ENCODE assay signal across 8 mouse cellular contexts in the genomic region with DNA sequence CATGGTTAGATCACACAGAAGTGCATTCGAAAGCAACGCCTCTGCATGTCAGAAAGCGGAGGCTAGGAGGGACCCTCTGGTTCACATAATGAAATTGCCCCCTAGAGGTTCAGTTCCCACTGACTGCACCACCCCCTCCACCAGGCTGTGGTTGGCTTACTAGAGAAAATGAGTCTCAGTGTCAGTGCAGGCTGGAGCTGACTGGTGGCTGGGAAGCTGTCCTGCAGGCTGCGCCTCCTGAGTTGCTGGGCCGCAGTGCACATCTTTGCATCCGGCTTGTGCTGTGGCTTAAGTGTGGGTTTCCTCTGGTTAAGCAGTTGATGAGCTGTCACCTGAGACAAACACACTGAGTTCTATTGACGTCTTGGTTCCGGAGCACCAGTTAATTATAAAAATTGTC.
DNase-seq lines count a peak whose midpoint lies in the region; ATAC-seq lines count a peak whose summit lies in the region.
"Had no signal": no experiment of that assay in that cellular context is flagged by ENCODE, and none has a peak within 500 bp of the region (broad histone marks: within the 10 kb centered on the region; RNA-seq: fewer than 3 reads in every experiment).

No protein-coding gene starts in this region.

- DNase-seq in R1 (ENCODE audit: low read depth, low spot score) (peak; percentile 53), liver (peak; percentile 47)
- DNase-seq in embryo, embryonic 10 days (ENCODE audit: low spot score) = peak; percentile 55
- DNase-seq in yolk sac, embryonic 10.5 days (ENCODE audit: low spot score) = no peak
- DNase-seq in gastrocnemius, postnatal 25 days = no peak

- no peaks in the 10 kb centered on the region for H3K36me3 ChIP-seq in neural tube, embryonic 14.5 days (ENCODE audit: control insufficient read depth, insufficient read depth, low read length)

- H3K27ac ChIP-seq in neural tube, embryonic 14.5 days (ENCODE audit: low read depth, low read length) = no peak overlapping the region
- H3K27ac ChIP-seq: liver, embryonic 15.5 days had no signal

- no peaks in the 10 kb centered on the region for H3K27me3 ChIP-seq in neural tube, embryonic 14.5 days (ENCODE audit: control insufficient read depth, insufficient read depth, low read length)
- H3K27me3 ChIP-seq: liver, embryonic 15.5 days had no signal

- H3K9me3 ChIP-seq in neural tube, embryonic 14.5 days (ENCODE audit: control insufficient read depth, low read length) = no peaks in the 10 kb centered on the region
- H3K9me3 ChIP-seq: liver, embryonic 15.5 days had no signal

- H3K4me1 ChIP-seq in neural tube, embryonic 14.5 days (ENCODE audit: control insufficient read depth, insufficient read depth, low read length) = peaks cover 6% of the 10 kb centered on the region; the same call in 1 of the 2 replicates

- 0 out of 2 replicates have a peak overlapping the region, but pooled peaks have one; percentile 17 for H3K9ac ChIP-seq in neural tube, embryonic 14.5 days (replicated peaks; ENCODE audit: low read depth, low read length)
- H3K9ac ChIP-seq: liver, embryonic 15.5 days had no signal

- H3K4me3 ChIP-seq in neural tube, embryonic 14.5 days (ENCODE audit: low read depth, low read length) = no peak overlapping the region
- H3K4me3 ChIP-seq: liver, embryonic 15.5 days had no signal

- WGBS in neural tube, embryonic 14.5 days = 23% methylated on average over 8 of the region's 8 CpGs

- H3K4me2 ChIP-seq in neural tube, embryonic 14.5 days (ENCODE audit: low read depth, low read length) = no peak overlapping the region
- H3K4me2 ChIP-seq: liver, embryonic 15.5 days had no signal

- ATAC-seq in neural tube, embryonic 14.5 days (ENCODE audit: low read depth) = peak; percentile 87
- ATAC-seq in cerebellum, adult (ENCODE audit: insufficient number of reproducible peaks, low FRiP score, low TSS enrichment) = no peak

Comparison
In these comparisons a context has a peak if more than half of its experiments do, and no peak if none do; other contexts are left out.
1. DNase-seq: peak in R1 (single experiment), embryo, embryonic 10 days (single experiment) and liver (single experiment); none in yolk sac, embryonic 10.5 days (single experiment) and gastrocnemius, postnatal 25 days (single experiment).